Mouse (Mus musculus) E14TG2a.4 (cell line): ENCODE measurements around the gene Muc3a.

Source experiments
- CTCF ChIP-seq: conservative IDR thresholded peaks from 2 replicates; pipeline ENCODE4 v1.5.1; 2014; ENCODE audit warnings: low read length
- NANOG ChIP-seq: IDR thresholded peaks from 2 replicates; pipeline ENCODE4 v1.6.1; 2014; ENCODE audit warnings: borderline replicate concordance, low read length, mixed read lengths
- POU5F1 ChIP-seq: IDR thresholded peaks from 2 replicates; pipeline ENCODE4 v1.6.1; 2014; ENCODE audit warnings: low read length, borderline replicate concordance

GRCm38 (mm10) chr5:137185362-137185761, 26.8 kb downstream of the Muc3a start:
- TF ChIP-seq CTCF = no peak
- no peak for TF ChIP-seq NANOG
- no peak for TF ChIP-seq POU5F1
